Mouse (Mus musculus) neutrophil, adult 5-6 weeks (primary cell): Measurements from ENCODE around the gene Ferd3l. TPM values are rescaled to one million over a fixed set of nuclear protein-coding genes. Genes with fewer than 3 reads are reported as not detected.

Experiments
- ATAC-seq: fragments of 151-379, 151-347 bp; 2 replicates; pipeline ENCODE4 v1.8.0; 2017; ENCODE audit warnings: mild to moderate bottlenecking, moderate TSS enrichment; ENCODE audit not compliant: insufficient number of reproducible peaks, poor library complexity, low FRiP score, severe bottlenecking; ENCODE audit errors: extremely low read depth
- total RNA-seq: library from RNA; stranded (forward); fragments of 200-1000 nt; gene quantifications from 2 replicates; pipeline ENCODE4 v1.2.3, GENCODE M21; 2017

Gene Ferd3l
- total RNA-seq, result not detected in 2 replicates

- ATAC-seq, result no peak
Measured at GRCm38 (mm10) chr12:33928331-33929192, at the start of gene Ferd3l. Gene Ferd3l (plus strand): TSS chr12:33928425.

GRCm38 (mm10) chr12:33893956-33894355, 34.3 kb upstream of the Ferd3l start:
- no peak for ATAC-seq

GRCm38 (mm10) chr12:33894621-33895020, 33.6 kb upstream of the Ferd3l start:
- ATAC-seq, result no peak

GRCm38 (mm10) chr12:33926751-33927150, 1.5 kb upstream of the Ferd3l start:
- no peak for ATAC-seq

- ATAC-seq, result no peak
Measured at GRCm38 (mm10) chr12:33927334-33928098, 709 bp upstream of the Ferd3l start.

- no peak for ATAC-seq
Measured at GRCm38 (mm10) chr12:33952843-33953242, 24.6 kb downstream of the Ferd3l start.

- no peak for ATAC-seq
Measured at GRCm38 (mm10) chr12:33954931-33955565, 26.8 kb downstream of the Ferd3l start.

- ATAC-seq, result no peak
Measured at GRCm38 (mm10) chr12:33955606-33956295, 27.5 kb downstream of the Ferd3l start.

- no peak for ATAC-seq
Measured at GRCm38 (mm10) chr12:33956576-33957399, 28.6 kb downstream of the Ferd3l start.

GRCm38 (mm10) chr12:33957400-33958240, 29.4 kb downstream of the Ferd3l start, which contains the start of gene Twist1:
Gene Twist1 (plus strand): TSS chr12:33957671.
- no peak for ATAC-seq

- ATAC-seq, result no peak
Measured at GRCm38 (mm10) chr12:33958241-33959194, 30.3 kb downstream of the Ferd3l start.

GRCm38 (mm10) chr12:33959206-33959605, 31.0 kb downstream of the Ferd3l start:
- ATAC-seq, result no peak

- ATAC-seq, result no peak
Measured at GRCm38 (mm10) chr12:33959846-33960245, 31.6 kb downstream of the Ferd3l start.

GRCm38 (mm10) chr12:33961013-33961412, 32.8 kb downstream of the Ferd3l start:
- no peak for ATAC-seq

- no peak for ATAC-seq
Measured at GRCm38 (mm10) chr12:33962118-33962772, 34.0 kb downstream of the Ferd3l start.

GRCm38 (mm10) chr12:33962773-33963130, 34.5 kb downstream of the Ferd3l start:
- ATAC-seq, result no peak
